Mouse (Mus musculus) adrenal gland, adult 2 months (tissue): ENCODE data around the gene Tbcc. TPM values are rescaled to one million over a fixed set of nuclear protein-coding genes. Genes with fewer than 3 reads are reported as not detected.

ENCODE experiments used
- DNase-seq: peaks from one replicate; pipeline ENCODE4 v3.0.0; 2021
- polyA plus RNA-seq: library from polyadenylated mRNA; depleted of rRNA; stranded (reverse); fragments of >200 nt; gene quantifications from 2 replicates; pipeline ENCODE4 v1.2.3, GENCODE M21; 2012; rRNA removed
- total RNA-seq, 2 experiments: library from RNA; stranded (reverse); gene quantifications; 2 replicates each; pipeline ENCODE4 v1.2.3; 2021

Gene Tbcc
- total and polyA plus RNA-seq, 3 experiments: 13.1 to 23.8 (median 17.2) TPM

DNA sequence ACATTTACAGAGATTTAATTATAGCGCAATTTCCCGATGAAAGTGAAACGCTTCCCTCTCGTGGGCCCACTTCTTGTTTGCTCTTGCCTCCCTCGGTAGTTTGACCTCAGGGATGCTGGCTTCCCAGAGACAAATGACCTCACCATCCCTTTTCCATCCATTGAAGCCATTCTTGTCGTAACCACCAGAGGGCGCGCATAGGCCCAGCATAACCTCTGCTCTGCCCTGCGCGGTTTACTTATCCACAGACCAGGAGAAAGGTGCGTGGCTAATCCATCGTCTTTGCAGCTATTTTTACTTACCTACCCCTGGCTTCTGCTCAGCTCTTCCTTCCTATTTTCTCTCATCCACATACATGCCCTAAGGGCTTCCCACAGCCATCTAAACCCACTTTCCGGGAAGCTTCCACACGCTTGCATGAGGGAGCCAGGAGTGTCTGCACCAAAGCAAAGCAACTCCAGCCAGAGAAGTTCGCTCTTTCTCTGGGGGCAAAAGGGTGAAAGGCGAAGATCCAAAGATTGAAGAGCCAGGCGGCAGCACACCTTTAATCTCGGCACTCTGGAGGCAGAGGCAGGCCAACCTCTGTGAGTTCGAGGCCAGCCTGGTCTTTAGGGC, 13.5 kb downstream of the Tbcc start:
- peak; percentile 82 for DNase-seq

DNA sequence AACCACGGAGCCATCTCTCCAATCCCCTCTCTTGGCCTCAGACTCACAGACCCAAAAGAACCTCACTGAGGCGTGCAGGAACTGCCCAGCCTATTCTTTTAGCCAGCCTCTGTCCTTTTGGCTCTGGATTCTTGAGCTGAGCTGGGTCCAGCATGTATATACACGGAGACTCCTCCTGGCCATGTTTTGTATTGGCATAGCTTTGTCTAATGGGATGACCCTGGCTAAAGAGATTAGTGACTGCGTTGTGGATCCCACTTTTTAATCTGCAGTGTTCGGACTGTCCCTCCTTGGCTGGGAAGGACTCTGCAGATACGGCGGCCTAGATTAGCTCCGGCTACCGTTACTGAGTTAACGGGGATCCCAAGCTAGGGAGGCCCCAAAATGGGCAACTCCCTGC, 19.7 kb downstream of the Tbcc start, which contains the start of gene Prph2:
Gene Prph2 (plus strand): TSS at position 274 of the 400 bp plus-strand sequence.
- no peak for DNase-seq

DNA sequence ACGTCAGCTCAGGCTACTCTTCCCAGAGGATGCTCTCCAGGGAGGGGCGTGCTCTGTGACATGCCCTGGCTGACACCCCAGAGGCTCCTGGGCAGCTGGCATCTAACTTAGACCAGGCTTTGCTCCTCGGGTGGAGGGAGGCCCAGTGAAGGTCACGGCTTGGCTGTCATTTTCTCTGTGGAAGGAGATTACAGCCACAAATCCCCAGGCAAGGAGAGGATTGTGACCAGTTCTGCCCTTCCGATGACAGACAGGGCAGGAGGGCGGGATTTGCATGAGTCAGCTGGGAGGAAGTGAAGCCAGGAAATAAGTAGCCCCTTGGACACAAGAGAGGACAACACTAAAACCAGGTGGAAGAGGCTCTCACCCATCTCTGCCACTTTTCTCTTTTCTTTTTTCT, 21.8 kb downstream of the Tbcc start:
- DNase-seq: peak; percentile 57

DNA sequence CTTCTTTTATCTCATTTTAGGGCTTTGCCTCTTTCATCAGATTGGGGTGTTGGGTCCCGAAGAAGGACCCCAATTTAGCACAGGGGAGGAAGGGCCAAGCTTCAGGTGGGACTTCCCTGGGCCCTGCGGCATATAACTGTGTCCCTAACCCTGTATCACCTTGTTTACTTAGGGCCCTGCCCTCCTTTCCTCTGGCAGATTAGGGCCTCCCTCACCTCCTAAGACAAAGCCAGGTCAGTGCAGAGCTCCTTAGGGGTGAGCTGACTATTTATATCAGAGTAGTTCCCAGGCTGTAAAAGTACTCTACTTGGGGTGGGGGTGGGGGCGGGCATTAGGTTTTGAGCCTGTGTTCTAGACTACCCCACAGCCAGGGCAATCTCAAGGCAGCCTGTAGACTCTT, 24.6 kb downstream of the Tbcc start:
- no peak for DNase-seq

DNA sequence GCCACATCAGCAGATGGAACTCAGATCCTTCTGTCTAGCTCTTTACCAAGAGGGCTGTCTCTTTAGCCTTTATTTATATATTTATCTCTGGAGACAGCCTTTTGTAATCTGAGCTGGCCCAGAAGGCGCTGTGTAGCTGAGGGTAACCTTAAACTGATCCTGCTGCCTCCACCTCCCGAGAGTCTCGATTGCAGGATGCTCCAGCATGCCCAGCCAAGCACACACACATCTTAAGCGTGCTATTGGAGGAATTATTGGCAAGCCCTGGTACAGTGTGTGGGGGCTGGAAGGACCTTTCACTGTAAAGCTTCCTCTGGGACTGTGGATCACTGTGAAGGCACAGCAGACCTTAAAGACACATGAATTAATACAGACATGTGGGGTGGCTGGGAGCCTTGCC, 28.5 kb downstream of the Tbcc start:
- no peak for DNase-seq

DNA sequence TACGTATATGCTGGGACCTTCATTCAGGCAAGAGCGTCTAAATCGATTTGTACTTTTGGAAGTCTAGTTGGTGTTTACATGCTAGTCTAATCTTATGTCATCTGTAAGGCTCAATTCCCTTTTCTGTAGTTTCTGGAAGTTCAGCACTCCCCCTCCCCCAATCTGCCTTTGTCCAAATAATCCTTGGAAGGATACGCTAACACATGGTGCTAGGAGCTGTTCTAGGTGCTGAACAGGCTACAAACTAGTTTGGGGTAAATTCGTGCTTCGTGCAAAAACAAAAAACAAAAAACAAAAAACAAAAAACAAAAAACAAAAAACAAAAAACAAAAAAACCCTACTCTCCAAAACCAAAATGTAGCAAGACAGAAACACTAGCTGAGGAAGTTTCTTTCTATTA, 30.4 kb downstream of the Tbcc start:
- DNase-seq: no peak

DNA sequence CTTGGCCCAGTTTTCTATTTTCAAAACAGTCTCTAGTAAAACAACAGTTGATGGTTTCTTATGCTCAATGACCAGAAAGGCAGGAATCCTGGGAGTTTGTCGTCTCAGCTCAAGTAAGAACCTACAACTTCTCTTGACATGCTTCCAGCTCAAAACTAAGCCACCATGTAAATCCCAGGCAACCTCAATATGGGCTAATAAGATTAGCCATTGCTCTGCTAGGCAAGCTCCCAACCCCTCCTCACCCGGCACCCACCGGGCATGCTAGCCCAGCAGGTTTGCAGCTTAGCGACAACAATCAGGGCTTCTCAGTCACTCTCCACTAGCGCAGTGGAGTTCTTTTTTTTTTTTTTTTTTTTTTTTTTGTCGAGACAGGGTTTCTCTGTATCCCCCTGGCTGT, 35.7 kb downstream of the Tbcc start:
- DNase-seq: no peak

DNA sequence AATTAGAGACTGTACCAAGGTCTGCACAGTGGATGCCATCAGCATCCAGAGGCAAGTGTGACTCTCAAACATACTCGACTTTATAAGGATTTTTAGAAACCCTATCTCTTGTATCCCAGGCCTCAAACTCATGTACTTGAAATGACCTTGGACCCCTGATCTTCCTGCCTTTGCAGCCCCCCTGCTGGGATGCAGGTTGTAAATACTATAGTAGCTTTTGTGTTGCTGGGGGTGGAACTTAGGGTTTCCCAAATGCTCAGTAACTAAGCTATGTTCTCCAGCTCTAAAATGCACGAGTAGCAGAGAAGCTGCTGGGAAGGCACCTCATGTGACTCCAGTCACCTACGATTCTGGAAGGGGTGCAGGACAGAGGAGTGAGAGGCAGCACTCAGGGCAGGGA, 36.5 kb downstream of the Tbcc start:
- no peak for DNase-seq

DNA sequence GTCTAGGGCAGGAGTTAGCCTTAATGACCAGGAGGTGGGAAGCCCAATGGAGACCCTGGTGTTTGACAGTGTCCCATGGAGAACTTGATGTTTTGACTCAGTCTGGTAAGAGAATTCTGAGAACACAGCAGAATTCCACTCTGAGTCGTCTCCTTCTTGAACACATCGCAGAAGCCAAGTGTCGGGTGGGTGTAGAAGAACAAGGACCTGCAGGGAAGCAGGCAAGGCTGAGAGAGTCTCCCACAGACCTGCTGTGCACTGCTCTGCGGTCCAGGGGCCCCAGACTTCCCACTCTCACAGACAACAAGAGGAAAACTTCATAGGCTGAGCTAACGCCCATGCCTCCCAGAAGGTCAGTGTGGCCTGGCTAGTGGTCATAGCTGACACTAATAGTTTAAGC, 37.3 kb downstream of the Tbcc start:
- DNase-seq: no peak

DNA sequence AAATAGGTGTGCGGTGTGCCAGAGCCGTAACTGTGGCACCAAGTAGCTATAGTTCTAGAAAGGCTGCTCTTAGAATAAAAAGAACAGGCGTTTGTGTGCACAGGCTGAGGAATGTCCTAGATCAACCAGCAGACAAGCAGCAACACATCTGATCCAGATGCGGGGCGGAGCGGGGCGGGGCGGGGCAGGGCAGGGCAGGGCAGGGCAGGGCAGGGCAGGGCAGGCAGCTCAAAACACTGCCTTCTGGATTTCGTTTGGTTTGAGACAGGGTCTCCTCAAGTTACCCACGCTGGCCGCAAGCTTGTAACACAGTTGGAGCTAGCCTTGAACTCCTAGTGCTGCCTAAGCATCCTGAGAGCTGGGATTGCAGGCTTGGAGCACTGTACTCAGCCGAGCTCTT, 38.8 kb downstream of the Tbcc start:
- no peak for DNase-seq

DNA sequence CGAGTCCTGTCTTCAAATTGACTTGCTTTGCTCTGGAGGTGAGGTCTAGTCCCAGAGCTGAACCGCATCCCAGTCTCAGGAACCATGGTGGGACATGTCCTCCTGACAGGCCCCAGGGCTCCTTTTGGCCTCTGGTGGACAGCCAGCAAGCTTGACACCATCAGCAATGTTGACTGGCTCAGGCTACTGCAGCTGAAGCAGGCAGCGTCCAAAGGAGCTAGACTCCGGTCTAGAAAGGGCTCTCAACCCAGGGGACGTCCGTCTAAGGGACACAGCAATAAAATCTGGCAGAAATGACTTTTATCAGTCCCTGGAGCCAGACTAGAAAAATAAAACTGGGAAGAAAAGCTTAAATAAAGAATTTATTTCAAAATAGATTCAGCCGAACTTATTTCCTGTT, 39.4 kb downstream of the Tbcc start:
- DNase-seq: no peak

DNA sequence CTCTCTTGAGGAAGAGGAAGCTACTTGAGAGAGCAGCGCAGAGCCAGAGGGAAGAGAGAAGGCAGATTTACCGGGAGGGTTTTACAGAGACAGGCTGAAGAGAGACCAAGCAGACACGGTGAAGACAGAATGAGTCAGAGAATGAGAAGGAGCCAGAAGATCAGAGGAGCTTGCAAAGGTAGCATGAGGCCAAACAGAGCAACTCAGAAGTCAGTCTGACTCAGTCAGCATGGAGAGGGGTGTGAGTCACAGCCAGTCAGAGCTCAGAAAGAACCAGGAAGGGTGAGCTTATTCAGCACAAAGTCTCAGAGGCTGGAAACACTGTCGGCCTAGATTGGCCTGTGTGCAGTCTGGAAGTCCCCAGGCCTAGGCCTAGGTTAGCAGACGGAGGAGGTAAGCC, 42.5 kb downstream of the Tbcc start:
- peak; percentile 71 for DNase-seq

DNA sequence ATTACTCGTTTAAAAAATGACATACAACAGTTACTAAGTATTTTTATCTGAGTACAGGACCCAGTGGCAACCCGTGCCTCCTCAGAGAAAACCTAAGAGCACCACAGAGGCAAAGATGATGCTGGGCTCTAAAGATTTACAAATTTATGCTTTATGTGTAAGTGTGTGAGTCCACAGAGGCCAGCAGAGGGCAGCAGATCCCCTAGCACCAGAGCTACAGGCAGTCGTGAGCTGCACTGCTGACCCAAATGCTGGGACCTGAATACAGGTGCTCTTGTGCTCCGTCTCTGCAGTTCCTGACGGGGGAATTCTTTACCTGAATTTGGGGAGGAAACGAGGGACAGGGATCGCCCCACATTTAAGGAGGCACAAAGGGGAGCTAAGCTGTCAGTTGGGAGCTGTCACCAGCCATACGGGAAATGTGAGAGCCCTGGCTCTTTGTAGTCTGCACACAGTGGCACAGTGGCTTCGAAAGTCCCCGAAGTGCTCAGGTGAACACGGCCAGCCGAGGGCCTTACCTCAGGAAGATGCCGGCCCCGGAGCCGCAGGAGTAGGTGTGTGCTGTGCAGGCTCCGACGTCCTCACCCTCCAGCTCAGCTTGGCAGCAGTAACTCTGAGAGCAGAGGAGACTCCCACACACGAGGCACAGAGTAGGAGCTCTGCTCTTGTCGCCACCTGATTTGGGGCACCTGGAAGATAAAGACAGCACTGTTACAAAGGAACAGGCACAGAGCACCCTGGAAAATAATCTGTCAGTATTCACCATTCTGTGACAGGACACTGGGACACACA, 43.3 kb downstream of the Tbcc start:
- peak; percentile 56 for DNase-seq

DNA sequence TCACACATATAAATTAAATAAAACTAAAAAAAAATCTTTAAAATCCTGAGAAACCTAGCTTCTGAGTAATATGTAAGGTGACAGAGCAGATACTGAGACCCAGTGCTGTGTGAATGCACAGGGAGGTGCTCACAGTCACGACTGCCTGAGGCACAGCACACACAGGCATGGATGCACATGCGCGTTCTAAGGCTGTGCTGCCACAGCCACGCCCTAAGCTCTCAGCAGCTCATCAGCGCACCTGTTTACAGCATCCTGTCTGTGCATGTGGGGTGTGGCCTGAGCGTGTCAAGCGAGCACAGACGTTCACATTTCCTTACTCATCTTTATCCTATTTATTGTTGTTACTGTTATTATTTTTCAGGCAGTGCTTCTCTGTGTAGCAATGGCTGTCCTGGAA, 50.0 kb downstream of the Tbcc start:
- no peak for DNase-seq

Other genes with a start within 250 kb of the Tbcc start
- gene Klc4, start 244.7 kb upstream of the Tbcc start, total RNA-seq: 10 to 100 TPM; 40.9 to 43.1 TPM
- gene Klc4, start 244.7 kb upstream of the Tbcc start, polyA plus RNA-seq: 25.7 and 29.7 TPM in 2 replicates
- gene Mrpl2, start 244.5 kb upstream of the Tbcc start, total RNA-seq: 100 to 1,000 TPM in 1 of 2 experiments, 10 to 100 TPM in 1; 82.9 to 113 TPM
- gene Mrpl2, start 244.5 kb upstream of the Tbcc start, polyA plus RNA-seq: 343 and 456 TPM in 2 replicates
- gene Cul7, start 240.3 kb upstream of the Tbcc start, total RNA-seq: 10 to 100 TPM; 28.6 to 36.3 TPM
- 52.6 and 53.3 TPM in 2 replicates for gene Cul7, start 240.3 kb upstream of the Tbcc start, polyA plus RNA-seq
- 10 to 100 TPM; 24.2 to 28.5 TPM for gene Rrp36, start 216.3 kb upstream of the Tbcc start, total RNA-seq
- gene Rrp36, start 216.3 kb upstream of the Tbcc start, polyA plus RNA-seq: 21.7 and 23.8 TPM in 2 replicates
- gene Mea1, start 211.9 kb upstream of the Tbcc start, total RNA-seq: 100 to 1,000 TPM; 106 to 114 TPM
- 44.9 and 50.8 TPM in 2 replicates for gene Mea1, start 211.9 kb upstream of the Tbcc start, polyA plus RNA-seq
- 10 to 100 TPM; 57.5 to 64.0 TPM for gene Klhdc3, start 209.8 kb upstream of the Tbcc start, total RNA-seq
- gene Klhdc3, start 209.8 kb upstream of the Tbcc start, polyA plus RNA-seq: 78.2 and 100 TPM in 2 replicates
- gene Ppp2r5d, start 185.6 kb upstream of the Tbcc start, total RNA-seq: 10 to 100 TPM; 42.6 to 50.3 TPM
- gene Ppp2r5d, start 185.6 kb upstream of the Tbcc start, polyA plus RNA-seq: 44.2 and 46.1 TPM in 2 replicates
- gene Pex6, start 179.2 kb upstream of the Tbcc start, total RNA-seq: 10 to 100 TPM; 49.5 to 69.2 TPM
- gene Pex6, start 179.2 kb upstream of the Tbcc start, polyA plus RNA-seq: 167 and 190 TPM in 2 replicates
- 1 to 10 TPM; 1.2 to 6.5 TPM for gene Gnmt, start 161.5 kb upstream of the Tbcc start, total RNA-seq
- 1.0 and 4.0 TPM in 2 replicates for gene Gnmt, start 161.5 kb upstream of the Tbcc start, polyA plus RNA-seq
- 10 to 100 TPM; 53.7 to 59.5 TPM for gene Cnpy3, start 138.5 kb upstream of the Tbcc start, total RNA-seq
- 53.9 and 56.7 TPM in 2 replicates for gene Cnpy3, start 138.5 kb upstream of the Tbcc start, polyA plus RNA-seq
- gene Ptcra, start 127.0 kb upstream of the Tbcc start, total RNA-seq: not detected
- 0.27 TPM in 1 of 2 replicates, not detected in the other for gene Ptcra, start 127.0 kb upstream of the Tbcc start, polyA plus RNA-seq
- gene 2310039H08Rik, start 118.0 kb upstream of the Tbcc start, total RNA-seq: 10 to 100 TPM; 73.1 to 74.1 TPM
- 296 and 305 TPM in 2 replicates for gene 2310039H08Rik, start 118.0 kb upstream of the Tbcc start, polyA plus RNA-seq
- 10 to 100 TPM; 74.6 to 85.9 TPM for gene Rpl7l1, start 108.0 kb upstream of the Tbcc start, total RNA-seq
- gene Rpl7l1, start 108.0 kb upstream of the Tbcc start, polyA plus RNA-seq: 6.5 and 8.0 TPM in 2 replicates
- gene Bicral, start 32.2 kb upstream of the Tbcc start, total RNA-seq: 10 to 100 TPM; 22.6 to 25.1 TPM
- gene Bicral, start 32.2 kb upstream of the Tbcc start, polyA plus RNA-seq: 6.1 and 7.7 TPM in 2 replicates
- gene Prph2, start 19.8 kb downstream of the Tbcc start, total RNA-seq: not detected
- not detected in 2 replicates for gene Prph2, start 19.8 kb downstream of the Tbcc start, polyA plus RNA-seq
- 10 to 100 TPM; 57.6 to 87.4 TPM for gene Ubr2, start 119.9 kb downstream of the Tbcc start, total RNA-seq
- 36.2 and 41.4 TPM in 2 replicates for gene Ubr2, start 119.9 kb downstream of the Tbcc start, polyA plus RNA-seq